Mouse (Mus musculus) kidney, postnatal 0 days (tissue): ENCODE measurements around the gene Malrd1. TPM values are rescaled to one million over a fixed set of nuclear protein-coding genes. Genes with fewer than 3 reads are reported as not detected.

Experiments used
- ATAC-seq: fragments of 200-750 bp; cut with Nextera tagmentation; replicated peaks from 2 replicates; pipeline ENCODE4 v1.8.0; 2017; ENCODE audit warnings: low read depth, moderate number of reproducible peaks, moderate TSS enrichment, moderate library complexity; ENCODE audit not compliant: low FRiP score
- DNase-seq: peaks from one replicate; pipeline ENCODE4 v3.0.0-alpha.2; 2016; ENCODE audit warnings: low spot score
- H3K27ac ChIP-seq: fragments of 300-500 bp; sonication (generic); 2 replicates; pipeline ENCODE4 v1.5.1; 2014; ENCODE audit warnings: mild to moderate bottlenecking
- H3K27me3 ChIP-seq: fragments of 300-500 bp; sonication (generic); 2 replicates; pipeline ENCODE4 v1.6.1; 2014; ENCODE audit warnings: low read length, mixed read lengths; ENCODE audit not compliant: insufficient read depth
- H3K36me3 ChIP-seq: fragments of 300-500 bp; sonication (generic); 2 replicates; pipeline ENCODE4 v1.6.1; 2014; ENCODE audit warnings: low read length, mixed read lengths; ENCODE audit not compliant: insufficient read depth
- H3K4me1 ChIP-seq: fragments of 300-500 bp; sonication (generic); replicated peaks from 2 replicates; pipeline ENCODE4 v1.6.1; 2014; ENCODE audit warnings: antibody characterized with exemption, low read length, mixed read lengths; ENCODE audit not compliant: insufficient read depth
- H3K4me2 ChIP-seq: fragments of 300-500 bp; sonication (generic); 2 replicates; pipeline ENCODE4 v1.6.1; 2014; ENCODE audit warnings: mild to moderate bottlenecking, low read length, moderate library complexity, mixed read lengths
- H3K4me3 ChIP-seq: fragments of 300-500 bp; sonication (generic); replicated peaks from 2 replicates; pipeline ENCODE4 v1.5.1; 2014; ENCODE audit warnings: low read depth, low read length
- H3K9ac ChIP-seq: fragments of 300-500 bp; sonication (generic); 2 replicates; pipeline ENCODE4 v1.6.1; 2014; ENCODE audit warnings: low read depth, low read length
- H3K9me3 ChIP-seq: fragments of 300-500 bp; sonication (generic); replicated peaks from 2 replicates; pipeline ENCODE4 v1.6.1; 2016; ENCODE audit warnings: low read length, inconsistent platforms, mixed read lengths
- CTCF ChIP-seq: IDR thresholded peaks from 2 replicates; pipeline ENCODE4 v1.5.1; 2016; ENCODE audit warnings: antibody characterized with exemption, low read depth, mild to moderate bottlenecking, moderate library complexity
- WGBS: fragments of 180-500 bp; shearing (Covaris S2); extraction: QIAGEN DNeasy Blood & Tissue Kit; methylation state at CpG from one replicate; pipeline ENCODE4 v1.1.7; 2014; 5-methylcytosine and 5-hydroxymethylcytosine counted together
- polyA plus RNA-seq: library from polyadenylated mRNA; unstranded; fragments of >200 nt; fragmentation: Nextera tagmentation; extraction: Ambion mirVana; gene quantifications from 2 replicates; pipeline ENCODE4 v1.2.1, GENCODE M21; 2015

The Malrd1 gene
- polyA plus RNA-seq, 1 experiment from 2014 or later = 0.37 TPM

- no peak for DNase-seq
- no peak for ATAC-seq
- no peak for TF ChIP-seq CTCF
- no peak overlapping the region for H3K9ac ChIP-seq
- no peaks in the 10 kb centered on the region for H3K9me3 ChIP-seq
- no peak overlapping the region for H3K27ac ChIP-seq
- no peaks in the 10 kb centered on the region for H3K4me1 ChIP-seq
- H3K27me3 ChIP-seq = no peaks in the 10 kb centered on the region
- no peaks in the 10 kb centered on the region for H3K36me3 ChIP-seq
- H3K4me3 ChIP-seq = no peak overlapping the region
- WGBS = 86% methylated on average over 1 of the region's 1 CpGs
- H3K4me2 ChIP-seq = no peak overlapping the region
These were observed 130.1 kb downstream of the Malrd1 start for GRCm38 (mm10) chr2:15656388-15656787.

DNA sequence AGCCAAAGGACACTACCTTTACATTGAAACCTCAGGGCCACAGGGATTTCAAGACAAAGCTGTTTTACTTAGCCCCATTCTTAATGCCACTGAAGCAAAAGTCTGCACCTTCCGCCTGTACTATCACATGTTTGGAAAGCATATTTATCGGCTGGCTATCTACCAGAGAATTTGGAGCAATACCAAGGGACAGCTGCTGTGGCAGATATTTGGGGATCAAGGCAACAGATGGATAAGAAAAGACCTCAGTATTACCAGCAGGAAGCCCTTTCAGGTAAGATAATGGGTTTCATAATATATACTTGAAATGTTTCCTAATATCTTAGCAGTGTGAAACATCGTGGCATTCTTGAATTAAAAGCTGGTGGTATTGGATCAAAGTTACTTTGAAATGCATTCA lies 176.7 kb downstream of the Malrd1 start:
- no peak for DNase-seq
- no peak overlapping the region for H3K27ac ChIP-seq
- no peak overlapping the region for H3K4me2 ChIP-seq
- H3K9ac ChIP-seq = no peak overlapping the region
- TF ChIP-seq CTCF = no peak
- H3K27me3 ChIP-seq = no peaks in the 10 kb centered on the region
- no peaks in the 10 kb centered on the region for H3K4me1 ChIP-seq
- no peaks in the 10 kb centered on the region for H3K36me3 ChIP-seq
- no peaks in the 10 kb centered on the region for H3K9me3 ChIP-seq
- WGBS = 85% methylated on average over 3 of the region's 3 CpGs
- no peak for ATAC-seq
- H3K4me3 ChIP-seq = no peak overlapping the region

GRCm38 (mm10) chr2:15740945-15741344 lies 214.7 kb downstream of the Malrd1 start:
- Histone ChIP-seq H3K4me2 (no peak overlapping the region), H3K27ac (no peak overlapping the region), H3K4me1 (no peaks in the 10 kb centered on the region), H3K36me3 (no peaks in the 10 kb centered on the region), H3K27me3 (no peaks in the 10 kb centered on the region), H3K9ac (no peak overlapping the region), H3K9me3 (no peaks in the 10 kb centered on the region), H3K4me3 (no peak overlapping the region)
- no peak for ATAC-seq
- no peak for TF ChIP-seq CTCF
- no peak for DNase-seq
- WGBS = 86% methylated on average over 1 of the region's 1 CpGs

DNA sequence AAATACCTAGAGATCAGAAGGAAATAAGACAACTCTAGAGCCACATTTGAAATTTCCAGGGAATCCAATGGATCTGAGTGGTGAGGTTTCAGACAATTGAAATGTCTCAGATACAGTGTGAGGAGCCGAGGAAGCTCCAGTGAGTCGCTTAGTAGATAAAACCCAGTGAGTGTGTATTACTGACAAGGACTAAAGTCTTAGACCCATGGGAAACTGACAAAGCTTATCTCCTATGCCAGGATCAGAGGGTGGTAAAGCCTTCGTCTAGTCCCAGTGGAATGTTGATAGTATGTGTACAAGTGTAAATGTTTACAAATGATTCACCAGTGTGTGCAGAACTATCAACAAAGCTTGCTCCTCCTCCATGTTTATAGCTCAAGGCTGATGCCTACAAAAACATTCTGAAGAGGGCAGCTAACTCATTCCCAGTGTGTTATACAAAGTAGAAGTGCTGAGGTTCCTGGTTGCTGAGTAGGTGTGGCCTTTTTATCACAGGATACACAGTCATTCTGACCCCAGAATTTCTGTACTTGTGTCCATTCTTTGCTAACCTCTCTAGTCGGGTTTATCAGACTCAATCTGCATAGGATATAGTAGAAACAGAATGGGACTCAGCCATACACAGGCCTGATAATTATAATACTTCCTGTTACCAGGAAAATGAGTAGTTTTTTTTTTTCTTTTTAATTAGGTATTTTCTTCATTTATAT lies 218.9 kb downstream of the Malrd1 start:
- WGBS = 70% methylated on average over 4 of the region's 4 CpGs
- Histone ChIP-seq H3K9ac (no peak overlapping the region), H3K27me3 (no peaks in the 10 kb centered on the region), H3K27ac (no peak overlapping the region), H3K4me2 (no peak overlapping the region), H3K4me3 (no peak overlapping the region), H3K4me1 (no peaks in the 10 kb centered on the region), H3K36me3 (no peaks in the 10 kb centered on the region), H3K9me3 (no peaks in the 10 kb centered on the region)
- DNase-seq (no peak), ATAC-seq (no peak)
- TF ChIP-seq CTCF = no peak

- Histone ChIP-seq H3K4me1 (no peaks in the 10 kb centered on the region), H3K4me2 (no peak overlapping the region), H3K36me3 (no peaks in the 10 kb centered on the region), H3K27ac (no peak overlapping the region), H3K9ac (no peak overlapping the region), H3K9me3 (no peaks in the 10 kb centered on the region), H3K27me3 (no peaks in the 10 kb centered on the region), H3K4me3 (no peak overlapping the region)
- DNase-seq (no peak), ATAC-seq (no peak)
- no peak for TF ChIP-seq CTCF
- WGBS = 81% methylated on average over 2 of the region's 2 CpGs
These were observed 258.5 kb downstream of the Malrd1 start for GRCm38 (mm10) chr2:15784818-15785217.

DNA sequence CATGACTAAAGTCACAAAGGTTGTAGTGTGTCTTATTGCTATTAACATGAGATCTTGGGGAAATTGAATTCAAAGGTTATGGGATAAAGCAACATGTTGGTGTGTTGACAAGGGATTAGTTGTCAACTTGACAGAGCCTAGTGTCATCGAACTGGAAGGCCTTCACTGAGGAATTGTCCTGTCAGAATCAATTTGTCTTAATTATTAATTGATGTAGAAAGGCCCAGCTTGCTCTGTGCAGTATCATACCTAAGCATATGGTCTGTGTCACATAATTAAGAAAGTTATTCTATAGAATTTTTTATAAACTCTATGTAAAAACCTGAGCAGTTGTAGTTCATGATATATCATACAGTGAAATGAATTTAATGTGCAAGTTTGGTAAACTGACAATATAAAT lies 289.4 kb downstream of the Malrd1 start:
- no peak for ATAC-seq
- whole genome bisulfite sequencing = 63% methylated on average over 1 of the region's 1 CpGs
- Histone ChIP-seq H3K27ac (no peak overlapping the region), H3K4me1 (no peaks in the 10 kb centered on the region), H3K4me2 (no peak overlapping the region), H3K9me3 (no peaks in the 10 kb centered on the region), H3K27me3 (no peaks in the 10 kb centered on the region), H3K36me3 (no peaks in the 10 kb centered on the region), H3K9ac (no peak overlapping the region), H3K4me3 (no peak overlapping the region)
- TF ChIP-seq CTCF = no peak
- DNase-seq = no peak

- Histone ChIP-seq H3K4me2 (no peak overlapping the region), H3K9ac (no peak overlapping the region), H3K4me1 (no peaks in the 10 kb centered on the region), H3K27me3 (no peaks in the 10 kb centered on the region), H3K4me3 (no peak overlapping the region), H3K9me3 (no peaks in the 10 kb centered on the region), H3K27ac (no peak overlapping the region), H3K36me3 (no peaks in the 10 kb centered on the region)
- peak; percentile 31 for TF ChIP-seq CTCF
- DNase-seq = no peak
- no peak for ATAC-seq
- 22% methylated on average over 7 of the region's 7 CpGs for WGBS
These were observed 343.1 kb downstream of the Malrd1 start for GRCm38 (mm10) chr2:15869380-15869779.
